Mouse (Mus musculus) G1E (cell line): ENCODE results near the gene Rcsd1.

Experiments
- CTCF ChIP-seq: IDR thresholded peaks from 2 replicates; pipeline ENCODE4 v1.5.1; 2012; ENCODE audit warnings: low read depth, low read length, inconsistent platforms, mixed read lengths
- GATA1 ChIP-seq: IDR thresholded peaks from 2 replicates; pipeline ENCODE4 v1.6.1; 2012; ENCODE audit warnings: borderline replicate concordance, low read length, inconsistent platforms, mixed read lengths
- GATA2 ChIP-seq: IDR thresholded peaks from 2 replicates; pipeline ENCODE4 v1.6.1; 2012; ENCODE audit warnings: low read depth, low read length, inconsistent platforms, borderline replicate concordance
- POLR2AphosphoS5 ChIP-seq: IDR thresholded peaks from 2 replicates; pipeline ENCODE4 v1.6.1; 2012; ENCODE audit warnings: low read depth, low read length, inconsistent platforms; ENCODE audit not compliant: insufficient replicate concordance
- TAL1 ChIP-seq: conservative IDR thresholded peaks from 2 replicates; pipeline ENCODE4 v1.6.1; 2012; ENCODE audit warnings: low read depth, low read length, inconsistent platforms, mixed read lengths

DNA sequence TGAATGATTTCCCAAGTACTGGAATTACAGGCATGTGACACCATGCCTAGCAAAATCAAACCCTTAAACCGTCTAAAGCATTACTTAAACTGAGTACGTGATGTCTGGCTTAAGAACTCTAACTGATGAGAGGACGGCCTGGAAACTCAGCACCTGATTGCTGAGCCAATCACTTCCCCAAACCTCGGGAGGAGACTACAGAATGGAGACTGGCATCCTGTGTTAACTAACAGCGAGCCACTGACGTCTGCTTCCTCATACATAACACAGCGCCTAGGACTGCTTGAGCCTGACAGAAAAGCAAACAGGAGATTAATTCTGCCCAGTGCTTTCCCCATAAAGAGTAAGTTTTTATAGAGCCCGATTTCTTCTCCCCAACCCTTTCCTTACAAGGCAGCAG lies 105.4 kb downstream of the Rcsd1 start:
- TF ChIP-seq CTCF (no peak), TAL1 (no peak), GATA1 (no peak), GATA2 (no peak), POLR2AphosphoS5 (no peak)
